Mouse (Mus musculus) left cerebral cortex, adult 8-10 months (tissue): ENCODE data around the gene Adrb1. TPM values are rescaled to one million over a fixed set of nuclear protein-coding genes. Genes with fewer than 3 reads are reported as not detected.

Experiments
- DNase-seq, 2 experiments: peaks; one replicate each; pipeline ENCODE4 v3.0.0; 2022; ENCODE audit warnings: low spot score in 2 of 2
- total RNA-seq, 4 experiments: library from RNA; stranded (reverse); gene quantifications; 2 replicates each; pipeline ENCODE4 v1.2.4; 2022

Gene Adrb1
- total RNA-seq, 4 experiments from 2014 or later, result 31.2 to 37.7 (median 35.3) TPM

GRCm38 (mm10) chr19:56703238-56704097, 18.5 kb upstream of the Adrb1 start:
- no peak for DNase-seq

DNA sequence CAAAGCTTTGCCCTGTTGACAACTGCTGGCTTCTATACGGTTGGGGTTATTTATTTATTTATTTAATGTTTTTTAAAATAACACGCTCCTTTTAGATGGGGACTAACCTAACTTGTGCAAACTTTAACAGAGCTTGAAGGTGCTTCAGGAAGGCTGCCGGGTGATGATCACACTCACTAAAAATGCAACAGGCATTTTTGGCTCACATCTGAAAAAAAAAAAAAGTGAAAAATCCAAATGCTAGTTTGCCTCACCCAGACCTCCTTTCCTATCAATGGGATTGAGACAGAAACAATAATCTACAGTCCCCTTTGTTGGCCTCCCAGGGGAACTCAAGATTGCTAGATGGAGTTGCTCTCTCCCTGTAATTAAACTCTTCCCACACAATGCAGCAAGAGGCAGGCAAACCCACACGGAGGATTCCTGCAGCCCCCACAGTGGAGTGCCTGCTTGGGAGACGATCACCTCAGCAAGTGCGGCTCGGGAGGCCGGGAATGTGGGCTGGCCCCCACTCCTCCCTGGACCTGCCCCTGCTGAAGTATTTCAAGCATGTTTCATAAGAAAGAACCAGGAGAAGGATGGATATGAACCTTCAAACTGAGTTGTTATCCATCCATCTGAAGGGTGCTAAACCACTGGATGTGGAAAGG, 16.8 kb upstream of the Adrb1 start:
- DNase-seq, result no peak

DNA sequence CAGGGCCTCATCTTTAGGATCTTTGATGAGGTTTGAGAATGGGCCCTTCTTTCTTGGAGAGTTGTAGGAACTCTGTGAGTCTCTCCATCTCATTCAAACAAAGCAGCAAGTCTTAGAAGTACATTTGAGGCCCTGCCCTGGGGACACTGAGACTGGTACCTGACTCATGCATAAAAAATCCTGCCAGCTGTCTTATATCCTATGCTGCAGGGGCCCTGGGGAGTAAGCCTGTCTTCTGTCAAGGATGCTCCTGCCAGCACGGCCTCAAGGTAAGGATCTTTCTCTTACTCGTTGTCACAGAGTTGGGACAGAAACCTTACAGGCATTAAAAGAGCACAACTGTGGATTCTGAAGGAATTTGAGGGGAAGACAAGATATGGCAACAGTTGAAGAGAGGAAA, 13.2 kb upstream of the Adrb1 start:
- DNase-seq, result no peak

DNA sequence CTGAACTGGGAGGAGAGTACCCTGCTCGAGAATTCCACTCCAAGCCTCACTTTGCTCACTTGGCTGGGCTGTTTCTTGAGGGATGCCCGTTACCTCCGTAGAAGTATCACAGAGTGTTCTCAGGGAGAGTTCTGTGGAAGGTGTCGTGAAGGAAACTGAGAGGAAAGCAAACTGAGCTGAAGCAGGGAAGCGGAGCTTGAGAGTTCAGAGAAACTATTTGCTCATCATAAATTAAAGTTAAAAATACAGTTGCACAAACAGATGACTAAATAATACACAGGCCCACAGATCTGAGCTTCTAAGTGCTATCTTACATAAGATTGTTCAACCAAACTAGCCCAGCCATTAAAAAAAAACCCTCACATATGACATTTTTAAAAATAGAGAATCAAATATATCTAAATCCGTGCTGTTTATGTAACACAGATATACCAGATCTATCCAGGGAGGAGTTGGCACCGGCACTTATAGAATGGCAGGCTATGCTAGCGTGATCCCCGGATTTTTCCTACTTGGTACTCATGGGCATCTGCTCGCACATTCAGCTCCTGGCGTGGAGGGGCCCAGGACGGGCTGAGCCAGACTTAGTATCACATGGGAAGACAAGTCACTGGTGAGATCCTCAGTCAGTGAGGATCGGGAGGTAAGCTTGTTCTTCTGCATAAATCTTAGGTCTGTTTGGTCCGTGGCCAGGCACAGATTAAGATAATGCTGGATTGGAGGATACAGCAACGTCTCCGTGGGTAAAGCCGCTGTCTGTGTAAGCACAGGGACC, 11.7 kb upstream of the Adrb1 start:
- peak in 1 of 2 experiments; percentile 92 for DNase-seq

DNA sequence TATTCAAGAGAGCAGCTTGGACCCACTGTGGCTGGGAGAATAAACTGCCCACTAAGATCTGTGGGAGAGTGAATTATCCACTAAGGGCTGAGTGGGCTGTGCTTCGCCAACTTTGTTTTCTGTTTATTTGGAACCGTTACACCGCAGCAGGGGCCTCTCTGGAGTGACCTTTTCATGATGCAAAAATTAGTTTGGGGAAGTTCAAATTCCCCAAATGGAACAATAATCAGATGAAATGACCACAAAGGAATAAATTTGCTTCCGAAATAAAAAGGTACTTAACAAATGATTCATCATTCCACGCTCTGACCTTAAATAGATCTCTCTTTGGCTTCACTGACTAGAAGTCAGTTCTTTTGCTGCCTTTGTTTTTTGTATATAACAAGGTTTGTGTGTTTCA, 8.4 kb upstream of the Adrb1 start:
- DNase-seq, result no peak

DNA sequence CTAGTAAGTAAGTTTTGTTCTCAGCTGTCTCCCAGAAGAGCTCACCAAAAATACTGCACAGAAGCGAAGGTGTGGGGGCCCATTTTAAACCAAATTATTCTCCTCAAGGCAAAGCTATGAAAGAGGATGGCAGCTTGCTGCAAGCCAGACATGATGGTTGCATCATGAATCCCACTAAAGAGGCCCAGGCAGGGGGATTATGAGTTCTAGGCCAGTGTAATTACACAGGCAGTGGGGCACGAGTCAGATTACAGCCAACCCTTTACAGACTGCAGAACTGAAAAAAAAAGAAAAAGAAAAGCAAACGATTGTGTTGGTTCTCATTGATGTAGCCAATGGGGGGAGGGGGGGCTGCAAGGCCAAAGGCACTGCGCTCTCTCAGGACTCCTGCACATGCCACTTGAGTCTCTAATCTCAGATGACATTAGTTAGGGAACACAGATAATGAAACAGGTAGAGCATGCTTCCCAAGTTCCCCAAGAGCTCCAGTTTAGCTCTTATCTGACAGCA, 7.3 kb upstream of the Adrb1 start:
- no peak for DNase-seq

- no peak for DNase-seq
These were observed 4.0 kb upstream of the Adrb1 start for GRCm38 (mm10) chr19:56718046-56718445.

- no peak for DNase-seq
These were observed 1.1 kb upstream of the Adrb1 start for GRCm38 (mm10) chr19:56720882-56721281.

DNA sequence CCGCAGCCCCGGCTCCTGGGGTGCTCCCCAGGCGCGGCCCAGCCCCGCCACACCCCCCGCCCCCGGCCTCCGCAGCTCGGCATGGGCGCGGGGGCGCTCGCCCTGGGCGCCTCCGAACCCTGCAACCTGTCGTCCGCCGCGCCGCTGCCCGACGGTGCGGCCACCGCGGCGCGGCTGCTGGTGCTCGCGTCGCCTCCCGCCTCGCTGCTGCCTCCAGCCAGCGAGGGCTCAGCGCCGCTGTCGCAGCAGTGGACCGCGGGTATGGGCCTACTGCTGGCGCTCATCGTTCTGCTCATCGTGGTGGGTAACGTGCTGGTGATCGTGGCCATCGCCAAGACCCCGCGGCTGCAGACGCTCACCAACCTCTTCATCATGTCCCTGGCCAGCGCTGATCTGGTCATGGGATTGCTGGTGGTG, 300 bp downstream of the Adrb1 start:
- no peak for DNase-seq

GRCm38 (mm10) chr19:56722711-56723330, 822 bp downstream of the Adrb1 start:
- peak; percentile 53 to 57 for DNase-seq

DNA sequence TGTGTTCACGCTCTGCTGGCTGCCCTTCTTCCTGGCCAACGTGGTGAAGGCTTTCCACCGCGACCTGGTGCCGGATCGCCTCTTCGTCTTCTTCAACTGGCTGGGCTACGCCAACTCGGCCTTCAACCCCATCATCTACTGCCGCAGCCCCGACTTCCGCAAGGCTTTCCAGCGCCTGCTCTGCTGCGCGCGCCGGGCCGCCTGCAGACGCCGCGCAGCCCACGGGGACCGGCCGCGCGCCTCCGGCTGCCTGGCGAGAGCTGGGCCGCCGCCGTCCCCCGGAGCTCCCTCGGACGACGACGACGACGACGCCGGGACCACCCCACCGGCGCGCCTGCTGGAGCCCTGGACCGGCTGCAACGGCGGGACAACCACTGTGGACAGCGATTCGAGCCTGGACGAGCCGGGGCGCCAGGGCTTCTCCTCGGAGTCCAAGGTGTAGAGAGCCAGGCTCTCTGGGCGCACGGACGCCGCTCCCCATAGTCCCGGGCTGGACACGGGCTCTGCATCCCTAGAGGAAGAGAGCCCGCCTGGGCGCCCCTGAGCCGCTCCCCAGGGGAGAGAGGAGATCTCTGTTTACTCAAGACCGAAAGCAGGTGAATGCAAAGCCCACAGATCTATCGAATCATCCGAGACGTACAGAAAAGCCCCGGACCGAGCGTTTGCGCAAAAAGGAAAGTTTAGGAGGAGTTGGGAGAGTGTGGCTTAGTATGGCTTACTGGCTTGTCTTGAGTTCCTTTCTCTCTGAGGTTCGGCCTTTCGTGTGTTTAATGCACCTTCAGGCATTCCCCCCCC, 1.5 kb downstream of the Adrb1 start:
- no peak for DNase-seq

DNA sequence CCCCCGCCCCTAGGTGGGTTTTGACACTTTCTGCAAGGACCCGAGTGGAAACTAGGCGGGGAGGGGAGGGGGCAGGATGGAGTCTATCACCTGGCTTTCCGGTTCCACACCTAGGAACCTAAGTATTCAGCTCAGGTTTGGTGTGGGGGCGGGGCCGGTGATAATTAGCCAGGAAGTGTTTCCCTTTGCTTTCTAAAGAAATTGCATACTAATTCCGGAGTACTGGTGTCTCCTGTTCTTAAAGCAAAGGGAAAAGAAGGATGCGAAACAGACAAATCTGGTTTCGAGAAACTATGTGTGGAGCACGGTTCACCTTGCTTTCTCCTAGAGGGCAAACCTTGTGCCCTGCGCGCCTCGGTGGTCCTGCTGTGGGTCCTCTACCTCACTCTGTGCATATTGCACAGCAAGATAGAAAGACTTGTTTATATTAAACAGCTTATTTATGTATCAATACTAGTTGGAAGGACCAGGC, 2.2 kb downstream of the Adrb1 start:
- no peak for DNase-seq

GRCm38 (mm10) chr19:56727170-56727877, 5.3 kb downstream of the Adrb1 start:
- no peak for DNase-seq

DNA sequence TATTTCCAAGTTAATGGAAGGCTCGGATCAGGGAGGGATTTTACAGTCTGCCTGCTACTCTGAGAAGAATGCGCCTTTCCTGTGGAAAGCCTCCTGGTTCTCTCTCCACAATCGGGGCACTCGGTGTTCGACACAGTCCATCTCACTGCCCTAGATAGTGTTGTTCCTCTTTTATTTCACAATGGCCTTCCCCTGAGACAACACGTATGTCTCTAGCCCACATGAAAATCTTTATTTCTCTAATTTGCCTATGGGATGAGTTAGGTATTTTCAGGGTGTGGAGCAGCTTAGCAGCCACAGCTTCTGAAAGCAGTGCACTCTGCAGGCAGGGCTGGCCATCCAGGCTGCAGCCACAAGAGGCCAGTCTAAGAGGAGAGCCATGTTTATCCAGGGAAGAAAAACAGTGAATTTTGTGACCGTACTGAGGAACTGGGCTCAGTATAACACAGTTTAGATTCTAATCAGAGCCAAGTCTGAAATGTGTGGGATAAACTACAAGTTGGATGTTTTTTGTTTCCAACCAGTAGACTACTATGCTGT, 12.1 kb downstream of the Adrb1 start:
- no peak for DNase-seq

DNA sequence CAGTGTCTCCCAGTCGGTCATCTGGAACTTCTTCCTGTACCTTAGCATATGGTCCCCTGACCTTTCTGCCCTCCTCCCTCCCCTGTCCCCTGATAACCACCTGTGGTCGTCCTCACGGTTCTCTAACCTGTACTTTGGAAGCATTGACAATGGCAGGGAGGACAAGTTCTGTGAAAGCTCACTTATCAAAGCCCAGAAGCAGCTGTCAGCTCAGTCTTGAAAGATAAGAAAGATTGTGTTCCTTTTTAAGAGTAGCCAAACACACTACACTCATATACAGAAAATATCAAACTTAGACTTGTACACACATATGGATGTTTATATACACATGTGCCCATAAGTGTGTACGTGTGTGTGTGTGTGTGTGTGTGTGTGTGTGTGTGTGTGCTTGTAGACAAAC, 13.7 kb downstream of the Adrb1 start:
- no peak for DNase-seq

DNA sequence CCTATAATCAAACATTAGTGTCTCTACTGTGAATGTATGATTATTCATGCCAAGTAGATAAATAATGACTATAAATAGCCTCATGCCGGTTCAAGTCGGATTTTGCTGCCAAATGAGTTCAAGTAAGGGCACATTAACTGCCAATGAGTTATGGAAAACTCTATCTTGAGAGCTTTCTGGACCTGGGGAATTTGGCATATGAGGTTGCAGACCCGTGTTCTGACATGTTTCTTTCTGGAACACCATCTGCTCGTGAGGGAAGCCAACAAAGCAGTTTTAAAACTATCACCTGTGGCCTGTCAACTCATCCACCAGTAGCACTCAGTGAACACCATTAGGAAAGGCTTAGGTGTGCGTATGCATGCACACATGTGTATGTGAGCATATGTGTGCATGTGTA, 14.3 kb downstream of the Adrb1 start:
- no peak for DNase-seq

DNA sequence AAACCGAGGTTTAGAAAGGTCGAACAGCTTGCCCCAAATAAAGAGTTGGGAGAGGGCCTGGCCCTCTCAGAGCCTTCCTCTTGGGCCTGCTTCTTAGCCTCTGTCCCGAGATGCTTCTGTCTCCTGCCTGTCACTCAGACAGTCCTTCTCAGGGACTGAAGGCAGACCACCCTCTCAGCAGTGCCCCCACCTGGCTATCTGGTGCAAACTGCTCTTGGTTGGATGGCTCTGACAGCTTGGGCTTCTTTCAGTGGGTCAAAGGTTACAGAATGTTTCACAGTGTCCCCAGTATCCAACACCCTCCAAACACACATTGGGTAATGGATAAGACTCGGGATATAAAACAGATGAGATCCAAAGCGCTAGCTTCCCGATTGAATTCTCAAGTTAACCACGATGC, 23.1 kb downstream of the Adrb1 start:
- DNase-seq, result no peak

DNA sequence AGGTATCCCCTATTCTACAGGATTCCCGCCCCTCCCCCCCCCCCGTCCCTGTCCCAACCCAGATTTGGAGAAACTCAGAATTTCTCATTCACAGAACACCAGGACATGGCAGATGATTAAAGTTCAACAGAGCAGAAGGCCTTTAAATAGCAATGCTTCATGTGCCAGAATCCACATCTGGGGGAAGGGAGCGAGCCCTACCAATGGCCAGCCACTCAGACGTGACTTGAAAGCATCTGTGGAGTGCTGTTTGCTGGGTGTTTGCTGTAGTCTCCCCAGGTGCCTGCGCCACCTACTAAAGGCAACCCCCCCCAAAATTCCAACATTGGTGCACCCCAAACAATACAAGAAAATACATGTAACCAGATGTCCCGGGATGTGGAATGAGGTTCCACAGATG, 23.5 kb downstream of the Adrb1 start:
- no peak for DNase-seq

DNA sequence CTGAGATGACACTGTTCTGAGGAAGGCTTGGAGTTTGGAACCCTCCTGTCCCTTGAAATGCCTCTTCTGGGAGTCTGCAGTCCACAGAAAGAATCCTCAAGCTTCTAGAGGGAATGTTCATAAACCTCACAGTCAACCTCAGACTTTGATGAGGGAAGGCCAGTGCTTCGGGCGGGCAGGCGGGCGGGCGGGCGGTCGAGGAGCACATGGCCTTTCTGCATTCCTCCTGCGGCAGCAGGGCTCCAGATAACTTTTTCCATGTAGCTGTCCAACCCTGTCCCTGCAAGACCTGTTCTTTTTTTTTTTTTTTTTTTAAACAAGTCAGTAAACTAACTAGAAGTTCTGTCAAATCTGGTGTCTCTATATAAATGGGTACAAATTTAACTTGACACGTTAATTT, 24.6 kb downstream of the Adrb1 start:
- no peak for DNase-seq

DNA sequence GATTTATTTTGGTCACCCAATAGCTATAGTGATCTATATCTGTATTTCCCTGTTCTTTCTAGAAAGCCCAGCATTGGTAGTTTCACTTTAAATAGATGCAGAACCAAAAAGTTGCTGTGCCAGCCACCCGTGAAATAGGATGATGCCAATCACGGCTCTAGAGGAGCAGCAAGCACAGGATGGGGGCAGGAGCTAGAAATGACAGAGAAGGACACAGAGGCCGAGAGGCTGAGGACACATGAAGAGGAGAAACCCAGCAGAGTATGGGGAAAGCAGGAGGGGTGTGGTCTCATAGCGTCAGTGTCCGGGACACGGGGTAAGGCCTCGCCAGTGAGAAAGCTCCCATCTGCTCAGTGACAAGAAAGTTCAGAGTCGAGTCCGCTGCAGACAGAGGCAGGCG, 25.9 kb downstream of the Adrb1 start:
- DNase-seq, result no peak
